Mouse (Mus musculus) MEL (cell line): ENCODE measurements around the gene Nefh. TPM values are rescaled to one million over a fixed set of nuclear protein-coding genes. Genes with fewer than 3 reads are reported as not detected.
A peak's percentile ranks its signal among the peaks of the same experiment; 100 is the strongest.

Experiments used
- DNase-seq: peaks from one replicate; pipeline ENCODE4 v3.0.0; 2011; ENCODE audit warnings: low read depth, low spot score
- H3K27ac ChIP-seq: 2 replicates; pipeline ENCODE4 v1.5.1; 2012; ENCODE audit warnings: low read depth, mild to moderate bottlenecking, control low read depth, low read length, moderate library complexity; ENCODE audit not compliant: control insufficient read depth
- H3K27me3 ChIP-seq, 2 experiments: fragments of 150-350 bp in 1 of 2; sonication (generic) in 1 of 2; 2 replicates each; pipeline ENCODE4 v1.6.1; 2012; ENCODE audit warnings: low read length in 2 of 2, mild to moderate bottlenecking in 2 of 2, improper control_type of control experiment in 1 of 2, moderate library complexity in 1 of 2; ENCODE audit not compliant: insufficient read depth in 2 of 2, control insufficient read depth in 1 of 2
- H3K36me3 ChIP-seq, 2 experiments: 2 replicates each; pipeline ENCODE4 v1.6.1; 2012 to 2014; ENCODE audit warnings: low read length in 2 of 2, improper control_type of control experiment in 1 of 2, inconsistent platforms in 1 of 2, mild to moderate bottlenecking in 1 of 2; ENCODE audit not compliant: insufficient read depth in 2 of 2, control insufficient read depth in 1 of 2
- H3K4me1 ChIP-seq, 2 experiments: fragments of 150-350 bp in 1 of 2; sonication (generic) in 1 of 2; 2 replicates each; pipeline ENCODE4 v1.6.1; 2012; ENCODE audit warnings: low read length in 2 of 2, improper control_type of control experiment in 1 of 2, mild to moderate bottlenecking in 1 of 2; ENCODE audit not compliant: insufficient read depth in 2 of 2, control insufficient read depth in 1 of 2
- H3K4me3 ChIP-seq, 2 experiments: fragments of 150-350 bp in 1 of 2; sonication (generic) in 1 of 2; 2 replicates each; pipeline ENCODE4 v1.5.1; 2012; ENCODE audit warnings: low read depth in 2 of 2, low read length in 2 of 2, mild to moderate bottlenecking in 2 of 2, moderate library complexity in 2 of 2, control low read depth in 1 of 2, improper control_type of control experiment in 1 of 2; ENCODE audit not compliant: control insufficient read depth in 1 of 2, insufficient read depth in 1 of 2
- H3K79me2 ChIP-seq: 2 replicates; pipeline ENCODE4 v1.6.1; 2012; ENCODE audit warnings: mild to moderate bottlenecking, low read length, moderate library complexity; ENCODE audit not compliant: control insufficient read depth, poor library complexity, insufficient read depth
- H3K9ac ChIP-seq: 2 replicates; pipeline ENCODE4 v1.6.1; 2012; ENCODE audit warnings: low read depth, mild to moderate bottlenecking, control low read depth, low read length, moderate library complexity; ENCODE audit not compliant: control insufficient read depth, poor library complexity, severe bottlenecking
- H3K9me3 ChIP-seq: fragments of 150-350 bp; sonication (generic); replicated peaks from 2 replicates; pipeline ENCODE4 v1.6.1; 2012; ENCODE audit warnings: mild to moderate bottlenecking, low read length, improper control_type of control experiment, moderate library complexity; ENCODE audit not compliant: insufficient read depth
- BHLHE40 ChIP-seq: IDR thresholded peaks from 2 replicates; pipeline ENCODE4 v1.6.1; 2012; ENCODE audit warnings: low read depth, mild to moderate bottlenecking, inconsistent platforms, low read length, improper control_type of control experiment, borderline replicate concordance
- CHD1 ChIP-seq: IDR thresholded peaks from 2 replicates; pipeline ENCODE4 v1.6.1; 2012; ENCODE audit warnings: low read depth, mild to moderate bottlenecking, inconsistent platforms, low read length, improper control_type of control experiment
- CHD2 ChIP-seq: IDR thresholded peaks from 2 replicates; pipeline ENCODE4 v1.6.1; 2011; ENCODE audit warnings: low read length, improper control_type of control experiment
- CTCF ChIP-seq, 3 experiments: IDR thresholded peaks in 2 of 3; conservative IDR thresholded peaks in 1 of 3; 2 replicates each; pipeline ENCODE4 v1.5.1; 2011 to 2012; ENCODE audit warnings: low read length in 3 of 3, low read depth in 2 of 3, mild to moderate bottlenecking in 2 of 3, improper control_type of control experiment in 1 of 3, inconsistent platforms in 1 of 3, mixed read lengths in 1 of 3, moderate library complexity in 1 of 3; ENCODE audit not compliant: control insufficient read depth in 1 of 3, insufficient read depth in 1 of 3, poor library complexity in 1 of 3, severe bottlenecking in 1 of 3
- E2F4 ChIP-seq: IDR thresholded peaks from 2 replicates; pipeline ENCODE4 v1.6.1; 2011; ENCODE audit warnings: low read depth, low read length, improper control_type of control experiment, borderline replicate concordance
- ELF1 ChIP-seq: IDR thresholded peaks from 2 replicates; pipeline ENCODE4 v1.6.1; 2014; ENCODE audit warnings: low read depth, mild to moderate bottlenecking, inconsistent platforms, low read length, improper control_type of control experiment, moderate library complexity
- EP300 ChIP-seq, 2 experiments: IDR thresholded peaks; 2 replicates each; pipeline ENCODE4 v1.6.1; 2011; ENCODE audit warnings: improper control_type of control experiment in 2 of 2, low read length in 2 of 2, low read depth in 1 of 2, mild to moderate bottlenecking in 1 of 2
- ETS1 ChIP-seq: IDR thresholded peaks from 2 replicates; pipeline ENCODE4 v1.6.1; 2012; ENCODE audit warnings: low read depth, mild to moderate bottlenecking, inconsistent platforms, low read length, improper control_type of control experiment, moderate library complexity
- GABPA ChIP-seq: IDR thresholded peaks from 2 replicates; pipeline ENCODE4 v1.6.1; 2012; ENCODE audit warnings: low read depth, mild to moderate bottlenecking, inconsistent platforms, low read length, improper control_type of control experiment, moderate library complexity
- GATA1 ChIP-seq: IDR thresholded peaks from 2 replicates; pipeline ENCODE4 v1.6.1; 2011; ENCODE audit warnings: low read depth, low read length, improper control_type of control experiment
- HCFC1 ChIP-seq: IDR thresholded peaks from 2 replicates; pipeline ENCODE4 v1.6.1; 2012; ENCODE audit warnings: low read depth, mild to moderate bottlenecking, inconsistent platforms, low read length, improper control_type of control experiment, moderate library complexity
- JUND ChIP-seq: IDR thresholded peaks from 2 replicates; pipeline ENCODE4 v1.6.1; 2011; ENCODE audit warnings: low read depth, mild to moderate bottlenecking, improper control_type of control experiment, low read length
- KAT2A ChIP-seq: conservative IDR thresholded peaks from 2 replicates; pipeline ENCODE4 v1.6.1; 2012; ENCODE audit warnings: low read depth, low read length, improper control_type of control experiment, inconsistent platforms
- MAFK ChIP-seq: IDR thresholded peaks from 2 replicates; pipeline ENCODE4 v1.6.1; 2011; ENCODE audit warnings: low read depth, mild to moderate bottlenecking, low read length, improper control_type of control experiment, borderline replicate concordance
- MAX ChIP-seq: IDR thresholded peaks from 2 replicates; pipeline ENCODE4 v1.6.1; 2011; ENCODE audit warnings: low read length, improper control_type of control experiment
- MAZ ChIP-seq: IDR thresholded peaks from 2 replicates; pipeline ENCODE4 v1.6.1; 2012; ENCODE audit warnings: low read depth, mild to moderate bottlenecking, inconsistent platforms, low read length, improper control_type of control experiment
- MEF2A ChIP-seq: IDR thresholded peaks from 2 replicates; pipeline ENCODE4 v1.6.1; 2014; ENCODE audit warnings: low read depth, mild to moderate bottlenecking, inconsistent platforms, low read length, improper control_type of control experiment; ENCODE audit not compliant: poor library complexity, insufficient replicate concordance, severe bottlenecking; ENCODE audit errors: extremely low read depth
- MXI1 ChIP-seq: IDR thresholded peaks from 2 replicates; pipeline ENCODE4 v1.6.1; 2011; ENCODE audit warnings: mild to moderate bottlenecking, low read depth, low read length, improper control_type of control experiment
- MYB ChIP-seq: IDR thresholded peaks from 2 replicates; pipeline ENCODE4 v1.6.1; 2011; ENCODE audit warnings: mild to moderate bottlenecking, low read depth, low read length, improper control_type of control experiment
- MYC ChIP-seq: IDR thresholded peaks from 2 replicates; pipeline ENCODE4 v1.6.1; 2011; ENCODE audit warnings: low read depth, mild to moderate bottlenecking, low read length, improper control_type of control experiment, moderate library complexity
- NELFE ChIP-seq: IDR thresholded peaks from 2 replicates; pipeline ENCODE4 v1.6.1; 2011; ENCODE audit warnings: low read depth, low read length, improper control_type of control experiment
- NRF1 ChIP-seq: IDR thresholded peaks from 2 replicates; pipeline ENCODE4 v1.6.1; 2014; ENCODE audit warnings: low read depth, mild to moderate bottlenecking, inconsistent platforms, low read length, improper control_type of control experiment, moderate library complexity; ENCODE audit not compliant: poor library complexity, insufficient read depth, severe bottlenecking
- POLR2A ChIP-seq, 2 experiments: IDR thresholded peaks; 2 replicates each; pipeline ENCODE4 v1.6.1; 2011 to 2012; ENCODE audit warnings: low read length in 2 of 2, mild to moderate bottlenecking in 2 of 2, control low read depth in 1 of 2, improper control_type of control experiment in 1 of 2, low read depth in 1 of 2, moderate library complexity in 1 of 2; ENCODE audit not compliant: control insufficient read depth in 1 of 2, insufficient read depth in 1 of 2, poor library complexity in 1 of 2
- POLR2AphosphoS2 ChIP-seq: IDR thresholded peaks from 2 replicates; pipeline ENCODE4 v1.6.1; 2011; ENCODE audit warnings: low read length, improper control_type of control experiment
- POLR2AphosphoS5 ChIP-seq: IDR thresholded peaks from 2 replicates; pipeline ENCODE4 v1.6.1; 2012; ENCODE audit warnings: low read depth, borderline replicate concordance, mild to moderate bottlenecking, inconsistent platforms, low read length, moderate library complexity, mixed read lengths
- RAD21 ChIP-seq: IDR thresholded peaks from 2 replicates; pipeline ENCODE4 v1.6.1; 2011; ENCODE audit warnings: mild to moderate bottlenecking, low read depth, low read length, improper control_type of control experiment
- RCOR1 ChIP-seq: IDR thresholded peaks from 2 replicates; pipeline ENCODE4 v1.6.1; 2012; ENCODE audit warnings: low read depth, mild to moderate bottlenecking, inconsistent platforms, low read length, improper control_type of control experiment
- SIN3A ChIP-seq: IDR thresholded peaks from 2 replicates; pipeline ENCODE4 v1.6.1; 2012; ENCODE audit warnings: low read length, improper control_type of control experiment, inconsistent platforms
- SMC3 ChIP-seq: IDR thresholded peaks from 2 replicates; pipeline ENCODE4 v1.6.1; 2011; ENCODE audit warnings: low read depth, low read length, improper control_type of control experiment
- TAL1 ChIP-seq: IDR thresholded peaks from 2 replicates; pipeline ENCODE4 v1.6.1; 2012; ENCODE audit warnings: mild to moderate bottlenecking, inconsistent platforms, low read length, moderate library complexity, mixed read lengths
- TBP ChIP-seq: IDR thresholded peaks from 2 replicates; pipeline ENCODE4 v1.8.0; 2011; ENCODE audit warnings: low read depth, low read length, improper control_type of control experiment
- TCF12 ChIP-seq: IDR thresholded peaks from 2 replicates; pipeline ENCODE4 v1.6.1; 2014; ENCODE audit warnings: low read depth, mild to moderate bottlenecking, inconsistent platforms, low read length, improper control_type of control experiment, moderate library complexity
- UBTF ChIP-seq: IDR thresholded peaks from 2 replicates; pipeline ENCODE4 v1.6.1; 2012; ENCODE audit warnings: low read depth, mild to moderate bottlenecking, inconsistent platforms, low read length, improper control_type of control experiment, moderate library complexity, borderline replicate concordance; ENCODE audit not compliant: insufficient read depth
- USF1 ChIP-seq: IDR thresholded peaks from 2 replicates; pipeline ENCODE4 v1.6.1; 2014; ENCODE audit warnings: low read depth, mild to moderate bottlenecking, inconsistent platforms, low read length, improper control_type of control experiment, moderate library complexity
- USF2 ChIP-seq, 2 experiments: IDR thresholded peaks; 2 replicates each; pipeline ENCODE4 v1.6.1; 2011 to 2012; ENCODE audit warnings: improper control_type of control experiment in 2 of 2, low read length in 2 of 2, borderline replicate concordance in 1 of 2, inconsistent platforms in 1 of 2, low read depth in 1 of 2, mild to moderate bottlenecking in 1 of 2; ENCODE audit not compliant: insufficient read depth in 1 of 2
- ZC3H11A ChIP-seq: IDR thresholded peaks from 2 replicates; pipeline ENCODE4 v1.6.1; 2012; ENCODE audit warnings: low read depth, mild to moderate bottlenecking, inconsistent platforms, low read length, improper control_type of control experiment
- ZKSCAN1 ChIP-seq: IDR thresholded peaks from 2 replicates; pipeline ENCODE4 v1.6.1; 2012; ENCODE audit warnings: low read depth, mild to moderate bottlenecking, inconsistent platforms, low read length, improper control_type of control experiment, moderate library complexity
- ZNF384 ChIP-seq: IDR thresholded peaks from 2 replicates; pipeline ENCODE4 v1.6.1; 2012; ENCODE audit warnings: low read depth, mild to moderate bottlenecking, inconsistent platforms, low read length, improper control_type of control experiment
- polyA plus RNA-seq, 2 experiments: library from polyadenylated mRNA; stranded (reverse) in 1 of 2; unstranded in 1 of 2; fragments of >175 nt in 1 of 2; fragments of >200 nt in 1 of 2; gene quantifications; 2 replicates each; pipeline versions ENCODE4 v1.2.1 to v1.2.4; 2012; ENCODE audit warnings: low replicate concordance in 2 of 2, low read depth in 1 of 2; ENCODE audit not compliant: insufficient read length in 2 of 2, insufficient read depth in 1 of 2, missing spikeins in 1 of 2
- total RNA-seq: library from RNA; depleted of rRNA; stranded (reverse); fragments of 300-350 nt; gene quantifications from 2 replicates; pipeline ENCODE4 v1.2.3, GENCODE M21; 2012

Nefh gene
- total and polyA plus RNA-seq, 3 experiments: 0.03 TPM; not detected in 2

DNA sequence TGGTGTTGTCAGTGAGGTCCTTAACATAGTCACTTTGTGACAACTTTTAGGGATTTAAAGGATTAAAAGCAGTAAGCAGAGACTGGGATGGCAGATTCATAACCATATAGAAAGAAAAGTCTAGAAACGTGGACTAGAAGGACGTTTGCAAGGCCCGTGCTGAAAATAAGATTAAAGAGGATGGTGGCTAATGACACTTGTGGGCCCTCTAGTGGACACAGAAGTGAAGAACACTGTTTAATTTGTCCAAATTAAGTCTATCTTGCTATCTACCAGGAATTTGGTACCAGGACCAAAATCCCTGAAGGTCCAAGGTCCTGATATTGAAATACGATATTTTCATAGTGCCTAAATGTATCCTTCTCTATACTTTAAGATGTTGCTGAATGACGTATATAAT lies 36.4 kb upstream of the Nefh start:
- no peak overlapping the region for H3K27ac ChIP-seq
- peak; percentile 88 for DNase-seq
- TF ChIP-seq MYB (no peak), JUND (no peak), POLR2A (IDR thresholded peaks at IDR 0.05; ENCODE audit: control insufficient read depth in 1 of 2, insufficient read depth in 1 of 2, low read depth in 1 of 2, low read length in 2 of 2, poor library complexity in 1 of 2) (no peak), RCOR1 (no peak), CHD2 (no peak), ELF1 (no peak), KAT2A (no peak), ZC3H11A (peak; percentile 61), CHD1 (no peak), RAD21 (peak; percentile 86), POLR2AphosphoS5 (no peak), SIN3A (peak; percentile 74), MYC (peak; percentile 68; the same call in 1 of the 2 replicates), UBTF (no peak), CTCF (IDR thresholded peaks at IDR 0.05 in 2 of 3, conservative IDR thresholded peaks at IDR 0.05 in 1 of 3; ENCODE audit: control insufficient read depth in 1 of 3, insufficient read depth in 1 of 3, low read depth in 2 of 3, low read length in 3 of 3, poor library complexity in 1 of 3, severe bottlenecking in 1 of 3) (peak; percentile 54 to 94 (median 82)), TAL1 (no peak), GABPA (no peak), MAX (no peak), MEF2A (no peak), EP300 (IDR thresholded peaks at IDR 0.05; ENCODE audit: low read depth in 1 of 2, low read length in 2 of 2) (no peak), NELFE (no peak), BHLHE40 (peak; percentile 71; the same call in 1 of the 2 replicates), SMC3 (peak; percentile 77), POLR2AphosphoS2 (no peak), MAFK (no peak), ZKSCAN1 (no peak), MXI1 (peak; percentile 79), TCF12 (no peak), NRF1 (no peak), USF1 (no peak), TBP (no peak), MAZ (peak; percentile 56; the same call in 1 of the 2 replicates), E2F4 (no peak), HCFC1 (peak; percentile 55; the same call in 1 of the 2 replicates), USF2 (IDR thresholded peaks at IDR 0.05; ENCODE audit: borderline replicate concordance in 1 of 2, insufficient read depth in 1 of 2, low read depth in 1 of 2, low read length in 2 of 2) (no peak), GATA1 (peak; percentile 52; the same call in 1 of the 2 replicates), ETS1 (no peak), ZNF384 (no peak)

More for the DNA sequence above, 36.4 kb upstream of the Nefh start:
- Histone ChIP-seq H3K36me3 (peaks cover 0 to 41% of the 10 kb centered on the region in 2 experiments; a peak in 2 of 4 replicates), H3K9ac (peak overlapping the region; percentile 55), H3K4me3 (peak overlapping the region; percentile 30 to 40; a peak in 2 of 4 replicates), H3K4me1 (peaks cover 24 to 41% of the 10 kb centered on the region in 2 experiments), H3K79me2 (peaks cover 12% of the 10 kb centered on the region), H3K9me3 (no peaks in the 10 kb centered on the region), H3K27me3 (no peaks in the 10 kb centered on the region)
